Mouse (Mus musculus): ENCODE results near the gene Ccdc162. TPM values are rescaled to one million over a fixed set of nuclear protein-coding genes. Genes with fewer than 3 reads are reported as not detected.
"Not testable (repeated sequence)": the region's sequence is repeated elsewhere in the genome, so short reads cannot be mapped to it uniquely, and the experiment has no call there.

The Ccdc162 gene
- total and polyA plus RNA-seq, 2 experiments from 2014 or later = 0.16 TPM; not detected in 1

- TF ChIP-seq CTCF (IDR thresholded peaks at IDR 0.05; ENCODE audit: low read depth) = peak; percentile 71
- TF ChIP-seq EP300 (IDR thresholded peaks at IDR 0.05; ENCODE audit: low read depth) = no peak
- peak; percentile 88 for DNase-seq (ENCODE audit: low spot score)
- H3K4me3 ChIP-seq (ENCODE audit: low read depth, low read length) = peak overlapping the region; percentile 92
Observed at GRCm38 (mm10) chr10:41518508-41518980, 197.9 kb downstream of the Ccdc162 start.

GRCm38 (mm10) chr10:41514921-41515320 lies 201.5 kb downstream of the Ccdc162 start:
- ATAC-seq (ENCODE audit: insufficient read depth, low read depth) (no peak), DNase-seq (ENCODE audit: low spot score) (no peak)
- Histone ChIP-seq H3K9me3 (replicated peaks; ENCODE audit: control insufficient read depth, low read length) (no peaks in the 10 kb centered on the region), H3K9ac (replicated peaks; ENCODE audit: low read depth, low read length) (no peak overlapping the region), H3K4me2 (ENCODE audit: low read depth, low read length) (no peak overlapping the region), H3K4me3 (ENCODE audit: low read depth, low read length) (no peak overlapping the region), H3K36me3 (replicated peaks; ENCODE audit: control insufficient read depth, insufficient read depth, low read length) (no peaks in the 10 kb centered on the region), H3K27ac (ENCODE audit: low read depth) (peak overlapping the region; percentile 25; the same call in 1 of the 2 replicates), H3K4me1 (ENCODE audit: control insufficient read depth, insufficient read depth) (peaks cover 18% of the 10 kb centered on the region), H3K27me3 (ENCODE audit: control insufficient read depth, insufficient read depth, low read length) (no peaks in the 10 kb centered on the region)
- no peak for TF ChIP-seq EP300 (IDR thresholded peaks at IDR 0.05; ENCODE audit: low read depth)
- TF ChIP-seq CTCF (IDR thresholded peaks at IDR 0.05; ENCODE audit: low read depth) = no peak

More at GRCm38 (mm10) chr10:41518508-41518980, 197.9 kb downstream of the Ccdc162 start:
- ATAC-seq (ENCODE audit: insufficient read depth, low read depth) = peak; percentile 56
- Histone ChIP-seq H3K4me2 (ENCODE audit: low read depth, low read length) (peak overlapping the region; percentile 76), H3K9ac (replicated peaks; ENCODE audit: low read depth, low read length) (peak overlapping the region; percentile 93), H3K27me3 (ENCODE audit: control insufficient read depth, insufficient read depth, low read length) (no peaks in the 10 kb centered on the region), H3K27ac (ENCODE audit: low read depth) (peak overlapping the region; percentile 97), H3K9me3 (replicated peaks; ENCODE audit: control insufficient read depth, low read length) (no peaks in the 10 kb centered on the region), H3K36me3 (replicated peaks; ENCODE audit: control insufficient read depth, insufficient read depth, low read length) (no peaks in the 10 kb centered on the region), H3K4me1 (ENCODE audit: control insufficient read depth, insufficient read depth) (peaks cover 26% of the 10 kb centered on the region)
- WGBS = under 1% methylated on average over 23 of the region's 23 CpGs

- TF ChIP-seq EP300 (IDR thresholded peaks at IDR 0.05; ENCODE audit: low read depth) (no peak), CTCF (IDR thresholded peaks at IDR 0.05; ENCODE audit: low read depth) (no peak)
- WGBS = 39% methylated on average over 4 of the region's 4 CpGs
- H3K4me1 ChIP-seq (ENCODE audit: control insufficient read depth, insufficient read depth) = peaks cover 18% of the 10 kb centered on the region
- H3K4me3 ChIP-seq (ENCODE audit: low read depth, low read length) = no peak overlapping the region
- ATAC-seq (ENCODE audit: insufficient read depth, low read depth) = no peak
- peak overlapping the region; percentile 25; the same call in 1 of the 2 replicates for H3K27ac ChIP-seq (ENCODE audit: low read depth)
- H3K9ac ChIP-seq (replicated peaks; ENCODE audit: low read depth, low read length) = no peak overlapping the region
- H3K27me3 ChIP-seq (ENCODE audit: control insufficient read depth, insufficient read depth, low read length) = no peaks in the 10 kb centered on the region
- no peak overlapping the region for H3K4me2 ChIP-seq (ENCODE audit: low read depth, low read length)
- no peaks in the 10 kb centered on the region for H3K36me3 ChIP-seq (replicated peaks; ENCODE audit: control insufficient read depth, insufficient read depth, low read length)
- H3K9me3 ChIP-seq (replicated peaks; ENCODE audit: control insufficient read depth, low read length) = no peaks in the 10 kb centered on the region
- no peak for DNase-seq (ENCODE audit: low spot score)
Observed at GRCm38 (mm10) chr10:41514301-41514700, 202.1 kb downstream of the Ccdc162 start.

- no peaks in the 10 kb centered on the region for H3K36me3 ChIP-seq (replicated peaks; ENCODE audit: control insufficient read depth, insufficient read depth, low read length)
- no peak overlapping the region for H3K4me3 ChIP-seq (ENCODE audit: low read depth, low read length)
- no peaks in the 10 kb centered on the region for H3K27me3 ChIP-seq (ENCODE audit: control insufficient read depth, insufficient read depth, low read length)
- H3K9ac ChIP-seq (replicated peaks; ENCODE audit: low read depth, low read length) = no peak overlapping the region
- no peaks in the 10 kb centered on the region for H3K9me3 ChIP-seq (replicated peaks; ENCODE audit: control insufficient read depth, low read length)
- TF ChIP-seq EP300 (IDR thresholded peaks at IDR 0.05; ENCODE audit: low read depth) (no peak), CTCF (IDR thresholded peaks at IDR 0.05; ENCODE audit: low read depth) (peak; percentile 60)
- H3K4me1 ChIP-seq (ENCODE audit: control insufficient read depth, insufficient read depth) = peaks cover 4% of the 10 kb centered on the region
- WGBS = 38% methylated on average over 2 of the region's 2 CpGs
- no peak overlapping the region for H3K4me2 ChIP-seq (ENCODE audit: low read depth, low read length)
- no peak for ATAC-seq (ENCODE audit: insufficient read depth, low read depth)
- no peak overlapping the region for H3K27ac ChIP-seq (ENCODE audit: low read depth)
- no peak for DNase-seq (ENCODE audit: low spot score)
Observed at GRCm38 (mm10) chr10:41509160-41509559, 207.3 kb downstream of the Ccdc162 start.

GRCm38 (mm10) chr10:41505446-41505845 lies 211.0 kb downstream of the Ccdc162 start:
- ATAC-seq (ENCODE audit: insufficient read depth, low read depth) = peak; percentile 57; the same call in 1 of the 2 replicates
- DNase-seq (ENCODE audit: low spot score) = peak; percentile 87
- 0% methylated on average over 3 of the region's 3 CpGs for WGBS

DNA sequence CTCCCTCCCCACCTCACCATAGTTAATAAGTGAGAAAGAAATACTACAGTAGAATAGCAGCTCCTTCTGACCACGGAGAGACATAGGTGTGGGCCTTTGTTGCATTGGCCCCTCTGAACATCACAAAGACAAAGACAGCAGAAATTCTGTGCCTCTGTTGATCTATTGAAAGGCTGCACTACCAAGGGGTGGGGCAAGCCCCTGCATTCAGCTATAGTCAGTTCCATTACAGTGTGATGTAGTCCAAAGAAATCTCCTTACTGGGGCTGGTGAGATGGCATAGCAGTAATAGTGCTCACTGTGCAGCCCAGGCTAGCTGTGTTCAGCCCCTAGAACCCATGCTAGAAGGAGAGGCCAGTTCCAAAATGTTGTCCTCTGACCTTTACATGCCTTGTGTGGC lies 211.4 kb downstream of the Ccdc162 start:
- H3K4me1 ChIP-seq (ENCODE audit: control insufficient read depth, insufficient read depth) = peaks cover 5% of the 10 kb centered on the region; the same call in 1 of the 2 replicates
- no peaks in the 10 kb centered on the region for H3K27me3 ChIP-seq (ENCODE audit: control insufficient read depth, insufficient read depth, low read length)
- H3K9ac ChIP-seq (replicated peaks; ENCODE audit: low read depth, low read length) = no peak overlapping the region
- DNase-seq (ENCODE audit: low spot score) (no peak), ATAC-seq (ENCODE audit: insufficient read depth, low read depth) (no peak)
- no peaks in the 10 kb centered on the region for H3K9me3 ChIP-seq (replicated peaks; ENCODE audit: control insufficient read depth, low read length)
- no peak overlapping the region for H3K4me3 ChIP-seq (ENCODE audit: low read depth, low read length)
- WGBS = 100% methylated on average over 1 of the region's 1 CpGs
- no peak overlapping the region for H3K27ac ChIP-seq (ENCODE audit: low read depth)
- TF ChIP-seq CTCF (IDR thresholded peaks at IDR 0.05; ENCODE audit: low read depth) (no peak), EP300 (IDR thresholded peaks at IDR 0.05; ENCODE audit: low read depth) (no peak)
- H3K4me2 ChIP-seq (ENCODE audit: low read depth, low read length) = no peak overlapping the region
- no peaks in the 10 kb centered on the region for H3K36me3 ChIP-seq (replicated peaks; ENCODE audit: control insufficient read depth, insufficient read depth, low read length)

More at GRCm38 (mm10) chr10:41505446-41505845, 211.0 kb downstream of the Ccdc162 start:
- not testable (repeated sequence) for H3K4me1 ChIP-seq (ENCODE audit: control insufficient read depth, insufficient read depth); H3K9ac ChIP-seq (replicated peaks; ENCODE audit: low read depth, low read length); H3K36me3 ChIP-seq (replicated peaks; ENCODE audit: control insufficient read depth, insufficient read depth, low read length); H3K9me3 ChIP-seq (replicated peaks; ENCODE audit: control insufficient read depth, low read length); H3K27ac ChIP-seq (ENCODE audit: low read depth); H3K4me2 ChIP-seq (ENCODE audit: low read depth, low read length); H3K27me3 ChIP-seq (ENCODE audit: control insufficient read depth, insufficient read depth, low read length); H3K4me3 ChIP-seq (ENCODE audit: low read depth, low read length)
- TF ChIP-seq CTCF (IDR thresholded peaks at IDR 0.05; ENCODE audit: low read depth) = peak; percentile 89

Measured in heart, postnatal 0 days (tissue).